Mouse (Mus musculus) myocyte (in vitro differentiated cells): ENCODE measurements around the gene Irs2.

Source experiments
- CEBPB ChIP-seq: IDR thresholded peaks from 2 replicates; pipeline ENCODE4 v1.6.1; 2011; ENCODE audit warnings: mild to moderate bottlenecking, moderate library complexity; ENCODE audit not compliant: poor library complexity, insufficient read depth, severe bottlenecking
- MAX ChIP-seq: IDR thresholded peaks from one replicate; pipeline ENCODE4 v1.6.1; 2011; ENCODE audit warnings: low read depth, mild to moderate bottlenecking, control low read depth
- MYOD1 ChIP-seq, 3 experiments: IDR thresholded peaks; one replicate each; pipeline ENCODE4 v1.6.1; 2011; ENCODE audit warnings: control low read depth in 2 of 3, low read depth in 2 of 3, mild to moderate bottlenecking in 2 of 3, moderate library complexity in 1 of 3; ENCODE audit not compliant: insufficient read length in 2 of 3, control insufficient read depth in 1 of 3
- MYOG ChIP-seq, 3 experiments: IDR thresholded peaks; one replicate each; pipeline ENCODE4 v1.6.1; 2011; ENCODE audit warnings: control low read depth in 2 of 3, low read depth in 2 of 3, mild to moderate bottlenecking in 2 of 3; ENCODE audit not compliant: insufficient read length in 2 of 3, control insufficient read depth in 1 of 3, insufficient read depth in 1 of 3
- POLR2A ChIP-seq: IDR thresholded peaks from one replicate; pipeline ENCODE4 v1.6.1; 2011; ENCODE audit warnings: low read depth, mild to moderate bottlenecking, control low read depth, moderate library complexity; ENCODE audit not compliant: insufficient read length
- POLR2AphosphoS2 ChIP-seq: IDR thresholded peaks from one replicate; pipeline ENCODE4 v1.6.1; 2011; ENCODE audit warnings: low read depth, control low read depth; ENCODE audit not compliant: insufficient read length
- TCF12 ChIP-seq: IDR thresholded peaks from one replicate; pipeline ENCODE4 v1.6.1; 2011; ENCODE audit warnings: mild to moderate bottlenecking, control low read depth; ENCODE audit not compliant: poor library complexity, insufficient read depth, severe bottlenecking
- USF1 ChIP-seq: IDR thresholded peaks from one replicate; pipeline ENCODE4 v1.6.1; 2011; ENCODE audit warnings: low read depth, mild to moderate bottlenecking, control low read depth, moderate library complexity

DNA sequence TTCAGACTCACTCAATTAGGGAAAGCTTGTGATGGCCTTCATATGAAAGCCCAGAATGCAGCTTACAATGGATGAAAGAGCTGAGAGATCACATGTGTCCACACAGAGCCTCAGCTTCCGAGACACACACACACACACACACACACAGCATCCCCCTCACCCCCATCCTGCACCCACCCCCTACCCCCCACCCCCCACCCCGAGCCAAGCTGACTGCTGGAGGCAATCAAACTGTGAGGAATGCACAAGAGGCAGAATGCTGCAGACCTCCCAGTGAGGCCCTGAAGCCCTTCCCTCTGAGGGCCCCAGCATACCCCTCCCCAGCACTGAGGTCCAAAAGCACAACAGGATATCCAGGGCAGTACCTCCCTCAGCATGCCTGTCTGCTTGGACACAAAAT, 33.6 kb downstream of the Irs2 start:
- TF ChIP-seq TCF12 (no peak), POLR2A (no peak), USF1 (no peak), MYOG (IDR thresholded peaks at IDR 0.05; ENCODE audit: control insufficient read depth in 1 of 3, insufficient read depth in 1 of 3, insufficient read length in 2 of 3, low read depth in 2 of 3) (no peak), POLR2AphosphoS2 (no peak), MAX (no peak), CEBPB (no peak), MYOD1 (IDR thresholded peaks at IDR 0.05; ENCODE audit: control insufficient read depth in 1 of 3, insufficient read length in 2 of 3, low read depth in 2 of 3) (no peak)
